Mouse (Mus musculus): ENCODE data around the gene Ptpro. TPM values are rescaled to one million over a fixed set of nuclear protein-coding genes. Genes with fewer than 3 reads are reported as not detected.

Gene Ptpro
- polyA plus RNA-seq, 1 experiment = 0.49 TPM

DNA sequence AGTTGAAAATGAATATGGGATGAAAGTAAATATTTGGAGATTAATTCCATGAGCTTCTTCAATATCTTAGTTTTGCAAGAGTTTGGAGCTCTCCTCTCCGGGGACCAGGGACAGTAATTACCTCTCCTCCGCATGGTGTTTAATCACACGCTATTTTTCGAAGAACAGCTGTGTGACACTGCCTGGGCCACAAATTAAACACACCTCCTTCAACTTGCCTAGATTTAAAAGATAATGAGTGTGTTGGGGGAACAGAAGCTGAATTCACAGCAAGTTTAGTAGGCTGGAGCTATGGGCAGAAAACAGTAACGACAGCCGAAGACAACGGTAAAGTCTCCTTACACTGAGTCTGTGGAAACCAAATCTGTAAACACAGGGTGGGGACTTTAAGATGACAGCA lies 35.7 kb downstream of the Ptpro start:
- TF ChIP-seq CTCF (IDR thresholded peaks at IDR 0.05; ENCODE audit: borderline replicate concordance, insufficient read depth, low read length) (no peak), POLR2A (IDR thresholded peaks at IDR 0.05; ENCODE audit: low read depth, low read length) (no peak)

DNA sequence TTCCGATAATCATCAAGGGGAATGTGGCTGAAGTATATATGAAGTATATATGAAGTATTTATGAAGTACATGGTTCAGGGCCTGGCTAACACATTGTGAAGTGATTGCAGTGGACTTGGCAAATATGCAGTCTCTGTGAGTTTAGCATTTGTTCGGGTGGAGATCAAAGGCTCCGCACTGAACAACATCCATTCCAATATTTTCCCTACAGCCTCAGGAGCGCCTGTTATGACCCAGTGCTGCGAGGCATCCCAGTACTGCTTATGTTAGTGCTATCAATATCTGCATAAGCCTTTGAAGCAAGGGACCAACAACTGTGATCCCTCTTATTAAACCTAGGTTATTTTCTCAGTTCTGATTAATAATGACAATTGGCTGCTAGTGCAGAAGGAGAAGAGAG lies 36.1 kb downstream of the Ptpro start:
- 0 out of 2 replicates have a peak, but pooled peaks cover 3% of the 10 kb centered on the region for H3K4me1 ChIP-seq (ENCODE audit: control insufficient read depth, insufficient read depth, low read length)
- TF ChIP-seq CTCF (IDR thresholded peaks at IDR 0.05; ENCODE audit: borderline replicate concordance, insufficient read depth, low read length) = no peak
- no peak for TF ChIP-seq POLR2A (IDR thresholded peaks at IDR 0.05; ENCODE audit: low read depth, low read length)
- H3K27ac ChIP-seq (ENCODE audit: insufficient read depth, low read length) = no peak overlapping the region
- H3K4me3 ChIP-seq (ENCODE audit: insufficient read depth, low read length) = no peak overlapping the region

More for the DNA sequence above, 35.7 kb downstream of the Ptpro start:
- Histone ChIP-seq H3K27ac (ENCODE audit: insufficient read depth, low read length) (no peak overlapping the region), H3K4me3 (ENCODE audit: insufficient read depth, low read length) (no peak overlapping the region), H3K4me1 (ENCODE audit: control insufficient read depth, insufficient read depth, low read length) (0 out of 2 replicates have a peak, but pooled peaks cover 3% of the 10 kb centered on the region)

DNA sequence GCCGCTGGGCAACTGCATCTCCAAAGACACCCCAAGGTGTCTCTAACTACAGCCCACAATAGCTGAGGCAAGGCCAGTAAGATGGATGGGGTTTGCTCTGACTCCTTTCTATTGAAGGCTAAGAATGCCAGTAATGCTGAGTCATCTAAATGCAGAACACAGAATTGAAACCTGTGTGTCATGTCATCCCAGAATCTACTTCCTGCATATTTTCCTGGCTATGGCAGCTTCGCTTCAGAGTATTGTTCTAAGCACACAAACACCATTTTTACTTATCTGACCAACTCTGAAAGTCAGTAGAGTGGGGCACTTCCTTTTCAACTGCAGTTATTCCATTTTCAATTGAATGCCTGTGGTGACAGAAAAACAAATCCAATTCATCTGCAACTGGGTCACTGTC lies 40.3 kb downstream of the Ptpro start:
- TF ChIP-seq POLR2A (IDR thresholded peaks at IDR 0.05; ENCODE audit: low read depth, low read length) (no peak), CTCF (IDR thresholded peaks at IDR 0.05; ENCODE audit: borderline replicate concordance, insufficient read depth, low read length) (no peak)
- no peak overlapping the region for H3K27ac ChIP-seq (ENCODE audit: insufficient read depth, low read length)
- no peak overlapping the region for H3K4me3 ChIP-seq (ENCODE audit: insufficient read depth, low read length)
- H3K4me1 ChIP-seq (ENCODE audit: control insufficient read depth, insufficient read depth, low read length) = 0 out of 2 replicates have a peak, but pooled peaks cover 3% of the 10 kb centered on the region

DNA sequence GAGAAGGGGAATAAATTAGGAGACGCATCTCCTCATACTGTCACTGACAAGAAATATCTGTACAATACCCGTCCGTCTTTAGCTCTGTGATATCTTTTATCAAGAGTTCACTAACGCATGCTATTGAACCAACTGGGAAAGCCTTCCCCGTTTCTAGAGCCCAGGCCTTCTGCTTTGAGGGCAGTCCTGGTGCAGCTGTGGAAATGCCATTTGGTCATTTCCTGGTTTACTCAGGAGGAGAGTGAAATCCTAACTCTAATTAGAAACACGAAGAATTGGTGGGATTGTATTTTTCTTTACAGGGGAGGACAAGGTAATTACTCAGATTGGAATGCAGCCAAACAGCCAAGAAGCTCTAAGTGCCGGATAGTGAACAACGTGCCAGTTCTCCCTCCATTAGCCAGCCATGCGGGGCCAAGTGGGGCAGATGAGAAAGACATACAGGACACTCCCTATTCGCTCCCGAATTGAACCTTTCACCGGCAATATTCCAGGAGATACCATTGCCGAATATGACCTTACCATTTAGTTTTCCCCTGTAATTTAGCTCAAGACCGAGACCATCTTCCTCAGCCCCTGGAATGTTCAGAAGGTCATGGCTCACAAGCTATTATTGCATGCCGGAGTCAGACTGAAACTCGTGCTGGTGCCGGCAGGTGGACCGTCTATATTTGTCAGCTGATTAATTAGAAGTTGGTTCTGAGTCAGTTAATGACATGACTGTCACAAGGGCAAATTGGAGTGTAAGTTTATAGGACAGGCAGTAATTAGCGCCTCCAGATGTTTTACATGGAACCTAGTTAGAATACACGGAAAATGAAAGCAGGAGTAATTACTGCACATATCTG lies 43.1 kb downstream of the Ptpro start:
- Histone ChIP-seq H3K4me3 (ENCODE audit: insufficient read depth, low read length) (no peak overlapping the region), H3K4me1 (ENCODE audit: control insufficient read depth, insufficient read depth, low read length) (0 out of 2 replicates have a peak, but pooled peaks cover 3% of the 10 kb centered on the region), H3K27ac (ENCODE audit: insufficient read depth, low read length) (no peak overlapping the region)
- TF ChIP-seq CTCF (IDR thresholded peaks at IDR 0.05; ENCODE audit: borderline replicate concordance, insufficient read depth, low read length) (no peak), POLR2A (IDR thresholded peaks at IDR 0.05; ENCODE audit: low read depth, low read length) (no peak)

DNA sequence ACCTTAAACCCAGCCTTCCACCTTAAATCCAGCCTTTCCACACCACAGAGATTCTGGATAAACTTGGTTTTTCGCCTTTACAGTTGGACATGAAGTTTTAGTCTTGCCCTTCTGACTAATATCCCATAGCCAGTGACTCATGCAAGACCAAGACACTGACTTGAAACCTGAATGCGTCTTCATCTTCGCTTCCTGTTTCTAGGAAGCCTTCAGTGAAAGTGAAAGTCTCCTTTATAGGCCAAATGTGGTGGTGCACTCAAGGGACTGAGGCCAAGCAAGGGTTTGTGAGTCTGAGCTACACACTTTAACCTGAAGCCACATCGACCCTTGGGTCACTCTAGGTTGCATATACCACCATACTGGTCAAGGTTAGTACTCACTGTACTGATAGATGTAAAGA lies 50.4 kb downstream of the Ptpro start:
- Histone ChIP-seq H3K4me3 (ENCODE audit: insufficient read depth, low read length) (no peak overlapping the region), H3K27ac (ENCODE audit: insufficient read depth, low read length) (no peak overlapping the region), H3K4me1 (ENCODE audit: control insufficient read depth, insufficient read depth, low read length) (no peaks in the 10 kb centered on the region)
- TF ChIP-seq POLR2A (IDR thresholded peaks at IDR 0.05; ENCODE audit: low read depth, low read length) (no peak), CTCF (IDR thresholded peaks at IDR 0.05; ENCODE audit: borderline replicate concordance, insufficient read depth, low read length) (no peak)

DNA sequence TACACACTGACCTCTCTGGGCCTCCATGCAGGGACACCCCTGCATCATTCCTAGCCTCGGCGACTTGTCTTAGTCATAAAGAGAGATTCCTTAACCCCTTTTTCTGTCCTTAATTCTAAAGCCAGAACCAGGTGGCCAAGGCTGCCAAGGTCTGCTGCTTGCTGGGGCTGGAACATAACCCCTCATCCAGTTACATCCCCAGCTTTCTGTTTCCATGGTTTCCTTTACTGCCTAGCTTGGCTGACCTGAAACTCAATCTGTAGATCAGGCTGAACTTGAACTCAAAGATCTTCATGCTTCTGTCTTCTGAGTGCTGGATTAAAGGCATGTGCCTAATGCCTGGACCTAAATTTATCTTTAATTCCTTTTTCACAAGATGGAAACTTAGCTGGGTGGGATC lies 51.7 kb downstream of the Ptpro start:
- H3K4me1 ChIP-seq (ENCODE audit: control insufficient read depth, insufficient read depth, low read length) = no peaks in the 10 kb centered on the region
- no peak for TF ChIP-seq CTCF (IDR thresholded peaks at IDR 0.05; ENCODE audit: borderline replicate concordance, insufficient read depth, low read length)
- TF ChIP-seq POLR2A (IDR thresholded peaks at IDR 0.05; ENCODE audit: low read depth, low read length) = no peak
- no peak overlapping the region for H3K27ac ChIP-seq (ENCODE audit: insufficient read depth, low read length)

DNA sequence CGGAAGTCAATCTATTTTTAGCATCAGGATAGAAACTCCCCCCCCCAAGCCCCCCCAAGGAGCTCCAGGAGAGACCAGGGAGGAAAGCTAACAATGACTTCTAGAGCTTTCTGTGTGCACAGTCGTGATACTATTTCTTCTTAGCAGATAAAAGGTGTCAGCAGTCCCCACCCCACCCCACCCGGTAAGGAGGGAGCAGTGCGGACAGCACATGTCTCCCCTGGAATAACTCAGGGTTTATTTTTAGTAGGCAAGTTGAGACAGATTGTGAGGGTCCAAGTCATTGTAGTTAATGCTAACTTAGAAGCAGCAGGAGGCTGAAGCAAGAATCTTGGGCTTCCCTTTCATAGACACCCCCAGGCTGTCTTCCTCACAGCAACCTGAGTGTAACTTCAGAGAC lies 63.1 kb downstream of the Ptpro start:
- no peak for TF ChIP-seq POLR2A (IDR thresholded peaks at IDR 0.05; ENCODE audit: low read depth, low read length)
- TF ChIP-seq CTCF (IDR thresholded peaks at IDR 0.05; ENCODE audit: borderline replicate concordance, insufficient read depth, low read length) = no peak
- H3K4me3 ChIP-seq (ENCODE audit: insufficient read depth, low read length) = no peak overlapping the region
- no peaks in the 10 kb centered on the region for H3K4me1 ChIP-seq (ENCODE audit: control insufficient read depth, insufficient read depth, low read length)
- H3K27ac ChIP-seq (ENCODE audit: insufficient read depth, low read length) = no peak overlapping the region

More for the DNA sequence above, 51.7 kb downstream of the Ptpro start:
- no peak overlapping the region for H3K4me3 ChIP-seq (ENCODE audit: insufficient read depth, low read length)

DNA sequence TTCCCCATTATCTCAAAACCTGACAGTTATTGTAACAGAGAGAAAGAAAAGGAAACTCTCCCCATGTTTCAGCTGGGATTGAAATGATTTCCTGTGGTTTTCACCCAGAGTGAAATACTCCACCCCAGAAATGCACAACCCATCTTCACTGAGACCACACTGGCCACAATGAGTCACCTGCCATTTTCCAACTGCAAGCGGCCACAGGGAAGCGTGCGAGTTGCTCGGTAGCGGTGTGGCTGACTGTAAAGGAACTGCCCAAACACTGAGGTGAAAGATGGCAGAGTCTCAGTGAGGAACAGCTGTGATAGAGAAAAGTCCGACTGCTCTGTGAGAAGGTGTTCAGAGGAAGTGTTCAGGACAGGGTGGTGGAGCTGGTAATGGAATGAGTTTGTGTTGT lies 64.2 kb downstream of the Ptpro start:
- TF ChIP-seq CTCF (IDR thresholded peaks at IDR 0.05; ENCODE audit: borderline replicate concordance, insufficient read depth, low read length) (no peak), POLR2A (IDR thresholded peaks at IDR 0.05; ENCODE audit: low read depth, low read length) (no peak)
- Histone ChIP-seq H3K27ac (ENCODE audit: insufficient read depth, low read length) (no peak overlapping the region), H3K4me3 (ENCODE audit: insufficient read depth, low read length) (no peak overlapping the region), H3K4me1 (ENCODE audit: control insufficient read depth, insufficient read depth, low read length) (no peaks in the 10 kb centered on the region)

DNA sequence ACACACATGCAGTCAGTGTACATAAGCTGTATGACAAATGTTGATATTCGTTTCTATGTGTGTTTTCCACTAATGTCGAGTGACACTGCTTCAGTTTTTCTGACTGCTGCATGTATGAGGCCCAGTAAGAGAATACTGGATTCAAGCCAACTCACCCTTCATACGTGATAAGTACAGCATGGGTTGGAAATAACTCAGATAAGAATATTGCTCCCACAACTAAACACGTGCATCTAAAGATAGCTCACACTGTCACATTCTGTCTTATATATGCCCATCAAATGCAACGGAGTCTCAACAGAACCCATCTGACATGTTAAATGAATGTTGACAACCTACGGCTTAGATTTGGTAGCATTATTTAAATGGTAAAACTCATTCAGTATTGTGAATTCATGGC lies 65.4 kb downstream of the Ptpro start:
- TF ChIP-seq CTCF (IDR thresholded peaks at IDR 0.05; ENCODE audit: borderline replicate concordance, insufficient read depth, low read length) = no peak
- no peak for TF ChIP-seq POLR2A (IDR thresholded peaks at IDR 0.05; ENCODE audit: low read depth, low read length)
- Histone ChIP-seq H3K27ac (ENCODE audit: insufficient read depth, low read length) (no peak overlapping the region), H3K4me1 (ENCODE audit: control insufficient read depth, insufficient read depth, low read length) (no peaks in the 10 kb centered on the region), H3K4me3 (ENCODE audit: insufficient read depth, low read length) (no peak overlapping the region)

DNA sequence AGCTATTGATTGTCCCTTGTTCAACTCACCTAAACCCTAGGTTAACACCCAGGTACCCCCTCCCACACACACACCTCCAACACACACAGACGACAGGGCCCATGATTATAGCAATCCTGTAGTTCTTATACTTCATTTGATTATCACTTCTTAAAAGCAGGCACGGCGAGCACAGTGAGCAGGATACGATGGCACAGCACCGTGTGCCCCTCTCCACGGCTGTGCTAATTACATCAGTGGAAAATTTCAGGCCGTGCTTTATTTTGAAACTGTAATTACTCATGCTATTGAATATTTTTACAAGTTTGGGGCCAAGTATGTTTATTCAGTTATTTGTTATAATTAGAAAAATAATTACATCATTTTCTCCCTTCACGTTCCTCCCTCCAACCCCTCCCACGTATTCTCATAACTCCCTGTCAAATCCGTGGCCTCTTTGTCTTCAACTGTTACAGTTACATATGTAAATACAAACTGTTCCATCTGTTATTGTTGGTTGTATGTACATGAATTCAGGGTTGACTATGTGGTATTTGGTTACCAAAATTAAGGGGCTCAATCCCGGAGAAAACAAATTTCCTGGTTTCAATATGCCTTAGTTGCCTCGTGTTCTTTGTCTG lies 66.2 kb downstream of the Ptpro start:
- Histone ChIP-seq H3K4me1 (ENCODE audit: control insufficient read depth, insufficient read depth, low read length) (no peaks in the 10 kb centered on the region), H3K27ac (ENCODE audit: insufficient read depth, low read length) (no peak overlapping the region), H3K4me3 (ENCODE audit: insufficient read depth, low read length) (no peak overlapping the region)
- TF ChIP-seq CTCF (IDR thresholded peaks at IDR 0.05; ENCODE audit: borderline replicate concordance, insufficient read depth, low read length) (no peak), POLR2A (IDR thresholded peaks at IDR 0.05; ENCODE audit: low read depth, low read length) (no peak)

Data from embryonic fibroblast, embryonic 13.5 days (primary cell).